Mouse (Mus musculus) MEL (cell line): ENCODE data around the gene Kat6b.

Source experiments
- CTCF ChIP-seq, 3 experiments: IDR thresholded peaks in 2 of 3; conservative IDR thresholded peaks in 1 of 3; 2 replicates each; pipeline ENCODE4 v1.5.1; 2011 to 2012; ENCODE audit warnings: low read length in 3 of 3, low read depth in 2 of 3, mild to moderate bottlenecking in 2 of 3, improper control_type of control experiment in 1 of 3, inconsistent platforms in 1 of 3, mixed read lengths in 1 of 3, moderate library complexity in 1 of 3; ENCODE audit not compliant: control insufficient read depth in 1 of 3, insufficient read depth in 1 of 3, poor library complexity in 1 of 3, severe bottlenecking in 1 of 3
- E2F4 ChIP-seq: IDR thresholded peaks from 2 replicates; pipeline ENCODE4 v1.6.1; 2011; ENCODE audit warnings: low read depth, low read length, improper control_type of control experiment, borderline replicate concordance
- GABPA ChIP-seq: IDR thresholded peaks from 2 replicates; pipeline ENCODE4 v1.6.1; 2012; ENCODE audit warnings: low read depth, mild to moderate bottlenecking, inconsistent platforms, low read length, improper control_type of control experiment, moderate library complexity
- JUND ChIP-seq: IDR thresholded peaks from 2 replicates; pipeline ENCODE4 v1.6.1; 2011; ENCODE audit warnings: low read depth, mild to moderate bottlenecking, improper control_type of control experiment, low read length
- MAX ChIP-seq: IDR thresholded peaks from 2 replicates; pipeline ENCODE4 v1.6.1; 2011; ENCODE audit warnings: low read length, improper control_type of control experiment
- POLR2A ChIP-seq, 2 experiments: IDR thresholded peaks; 2 replicates each; pipeline ENCODE4 v1.6.1; 2011 to 2012; ENCODE audit warnings: low read length in 2 of 2, mild to moderate bottlenecking in 2 of 2, control low read depth in 1 of 2, improper control_type of control experiment in 1 of 2, low read depth in 1 of 2, moderate library complexity in 1 of 2; ENCODE audit not compliant: control insufficient read depth in 1 of 2, insufficient read depth in 1 of 2, poor library complexity in 1 of 2
- TBP ChIP-seq: IDR thresholded peaks from 2 replicates; pipeline ENCODE4 v1.8.0; 2011; ENCODE audit warnings: low read depth, low read length, improper control_type of control experiment
- ZNF384 ChIP-seq: IDR thresholded peaks from 2 replicates; pipeline ENCODE4 v1.6.1; 2012; ENCODE audit warnings: low read depth, mild to moderate bottlenecking, inconsistent platforms, low read length, improper control_type of control experiment

- TF ChIP-seq CTCF (IDR thresholded peaks at IDR 0.05 in 2 of 3, conservative IDR thresholded peaks at IDR 0.05 in 1 of 3; ENCODE audit: control insufficient read depth in 1 of 3, insufficient read depth in 1 of 3, low read depth in 2 of 3, low read length in 3 of 3, poor library complexity in 1 of 3, severe bottlenecking in 1 of 3) (no peak), JUND (no peak), ZNF384 (no peak), POLR2A (IDR thresholded peaks at IDR 0.05; ENCODE audit: control insufficient read depth in 1 of 2, insufficient read depth in 1 of 2, low read depth in 1 of 2, low read length in 2 of 2, poor library complexity in 1 of 2) (no peak), TBP (no peak), GABPA (no peak), MAX (0 out of 2 replicates have a peak, but pooled peaks have one; percentile 67), E2F4 (no peak)
These were observed 18.5 kb downstream of the Kat6b start for GRCm38 (mm10) chr14:21499631-21500153.
